Mouse (Mus musculus): ENCODE measurements at regions not wholly inside any gene's neighbourhood (a gene's known extent, or its start where the extent isn't known, plus 50 kb on each side); places are given as distances from the start of the nearest gene placed in this dataset.

DNA sequence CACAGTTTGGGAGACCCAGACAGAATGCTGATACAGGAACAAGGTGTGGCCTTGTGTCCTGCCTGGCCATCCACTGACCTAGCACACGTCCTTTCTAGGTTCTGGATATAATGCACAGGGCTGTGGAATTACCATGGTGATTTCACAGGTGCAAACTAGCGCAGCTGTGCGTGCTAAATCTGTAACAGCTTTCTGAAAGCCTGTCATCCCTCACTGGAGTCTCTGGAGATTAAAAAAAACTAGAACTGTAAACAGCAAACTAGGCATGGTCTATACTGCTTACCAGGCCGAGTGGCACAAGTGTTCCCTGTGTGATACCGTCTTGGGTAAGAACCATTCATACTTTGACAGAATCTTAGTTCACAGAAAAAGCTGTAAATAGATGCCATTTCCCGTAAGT, 69.9 kb upstream of the Tmtc1 start:
- TF ChIP-seq GATA1 (IDR thresholded peaks at IDR 0.05; ENCODE audit: low read length) (no peak), TAL1 (IDR thresholded peaks at IDR 0.05; ENCODE audit: low read length) (no peak)

Data from erythroblast, embryonic 14.5 days (primary cell).